Mouse (Mus musculus) Patski (cell line): Measurements from ENCODE around the gene Nrip1. TPM values are rescaled to one million over a fixed set of nuclear protein-coding genes. Genes with fewer than 3 reads are reported as not detected.

Experiments
- ATAC-seq: fragments of 100-300 bp; one replicate; pipeline ENCODE4 v1.8.0; 2021
- CTCF ChIA-PET: fragments of 350-600 bp; sonication (Branson Sonifier 250); formaldehyde crosslinking; loops from one replicate; lab custom pipeline; 2022; ENCODE audit warnings: inconsistent platforms; lab: Charles Lee
- POLR2A ChIA-PET: fragments of 350-600 bp; sonication (Branson Sonifier 250); formaldehyde crosslinking; loops from one replicate; lab custom pipeline; 2022; ENCODE audit warnings: antibody characterized with exemption, inconsistent platforms; lab: Charles Lee
- DNase-seq: peaks from one replicate; pipeline ENCODE4 v3.0.0-alpha.2; 2011; ENCODE audit warnings: low read depth, low spot score
- H3K27me3 ChIP-seq: fragments of 371-371 bp; one replicate; pipeline ENCODE4 v1.5.1; 2021
- CTCF ChIP-seq: fragments of 100-300 bp; IDR thresholded peaks from one replicate; pipeline ENCODE4 v1.5.1; 2021
- in situ Hi-C: fragments of 300-500 bp; cut with MboI; formaldehyde crosslinking; loops from 3 replicates; pipeline ENCODE4 v1.11.1; 2018; ENCODE audit warnings: low pct_unique_long_range_greater_than_20kb, mixed read lengths
- polyA plus RNA-seq: library from polyadenylated mRNA; unstranded; gene quantifications from one replicate; pipeline ENCODE4 v1.2.3, GENCODE M21; 2021

Nrip1 gene
- polyA plus RNA-seq, 1 experiment from 2014 or later = 9.5 TPM

DNA sequence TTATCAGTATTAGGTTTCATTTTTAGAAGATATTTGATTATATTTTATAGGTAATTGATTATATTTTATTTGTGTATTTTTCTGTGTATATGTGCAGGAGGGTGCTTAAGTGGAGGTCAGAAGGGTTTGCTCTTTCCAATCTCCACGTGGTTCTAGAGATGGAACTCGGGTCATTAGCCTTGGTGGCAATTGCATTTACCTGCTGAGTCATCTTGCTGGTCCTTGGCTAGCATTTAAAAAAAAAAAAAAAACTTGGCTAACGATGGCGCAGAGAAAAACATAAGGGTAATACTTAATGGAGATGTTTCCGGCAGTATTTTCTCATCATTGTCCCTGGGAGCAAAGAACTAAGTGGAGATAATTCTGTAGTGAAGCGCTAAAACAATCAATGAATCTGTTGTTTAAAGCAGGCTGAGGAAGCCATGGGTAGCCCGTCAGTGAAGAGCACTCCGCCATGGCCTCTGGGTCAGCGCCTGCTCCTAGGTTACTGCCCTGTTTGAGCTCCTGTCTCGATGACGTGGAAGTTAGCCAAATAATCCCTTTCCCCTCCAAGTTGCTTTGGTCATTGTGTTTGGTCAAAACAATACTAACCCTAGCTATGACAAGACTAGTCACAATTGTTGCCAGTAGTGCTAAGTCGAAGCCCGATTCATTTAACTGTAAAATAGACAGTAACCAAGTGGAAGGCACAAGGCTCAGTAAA is 25.8 kb downstream of the Nrip1 start:
- in situ Hi-C loops = no loop called here
- no peak for TF ChIP-seq CTCF
- no peaks in the 10 kb centered on the region for H3K27me3 ChIP-seq
- CTCF ChIA-PET = no interaction called here
- ATAC-seq (no peak), DNase-seq (no peak)
- POLR2A ChIA-PET = no interaction called here

DNA sequence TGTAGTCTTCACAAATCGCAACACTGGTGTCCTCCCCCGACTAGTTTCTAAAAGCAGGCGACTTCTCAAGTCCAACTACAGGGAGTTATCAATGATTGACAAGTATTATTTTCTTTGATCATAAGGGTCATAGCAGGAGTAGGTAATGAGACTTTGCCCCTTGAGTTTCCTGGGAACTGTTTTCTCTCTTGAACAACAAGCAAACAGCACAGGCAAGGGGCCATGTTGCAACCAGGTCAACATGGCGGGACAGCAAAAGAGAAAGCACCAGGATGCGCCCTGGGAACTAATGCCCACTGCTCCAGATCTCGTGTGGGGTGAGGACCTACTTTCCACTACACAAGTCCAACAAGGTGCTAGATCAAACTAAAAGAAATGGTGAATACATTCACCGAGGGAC is 27.3 kb downstream of the Nrip1 start:
- in situ Hi-C loops = no loop called here
- ChIA-PET POLR2A (no interaction called here), CTCF (no interaction called here)
- DNase-seq = no peak
- H3K27me3 ChIP-seq = no peaks in the 10 kb centered on the region
- no peak for TF ChIP-seq CTCF
- ATAC-seq = no peak

DNA sequence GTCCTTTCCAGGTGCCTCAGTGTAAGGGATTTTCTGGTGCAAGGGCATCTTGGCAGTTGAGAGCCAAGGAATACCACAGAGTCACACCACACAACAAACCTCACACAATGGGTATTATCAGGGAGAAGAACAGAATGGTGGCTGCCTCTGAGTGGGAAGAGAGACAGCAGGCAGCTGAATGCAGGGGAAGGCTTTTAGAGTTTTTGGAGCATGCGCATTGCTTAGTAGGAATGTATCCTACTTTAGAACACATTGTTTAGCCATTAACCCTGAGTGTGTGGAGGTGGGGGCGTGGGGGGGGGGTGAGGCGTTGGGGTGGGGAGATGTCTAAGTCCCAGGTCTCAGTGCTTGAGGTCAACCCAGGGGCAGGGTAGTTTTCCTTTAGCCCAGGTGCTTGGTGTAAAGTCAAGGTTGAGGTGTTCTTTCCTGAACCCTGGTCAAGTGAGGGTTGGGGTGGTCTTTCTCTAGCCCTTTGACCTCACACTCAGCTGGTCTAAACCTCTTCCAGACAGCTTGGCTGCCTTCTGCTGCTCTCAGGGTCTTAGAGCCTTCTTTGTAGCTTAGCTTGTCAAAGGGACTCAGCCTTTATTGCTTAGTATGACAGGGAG is 28.8 kb downstream of the Nrip1 start:
- no peak for DNase-seq
- no peaks in the 10 kb centered on the region for H3K27me3 ChIP-seq
- in situ Hi-C loops = no loop called here
- POLR2A ChIA-PET = no interaction called here
- ATAC-seq = no peak
- no peak for TF ChIP-seq CTCF
- CTCF ChIA-PET = no interaction called here

DNA sequence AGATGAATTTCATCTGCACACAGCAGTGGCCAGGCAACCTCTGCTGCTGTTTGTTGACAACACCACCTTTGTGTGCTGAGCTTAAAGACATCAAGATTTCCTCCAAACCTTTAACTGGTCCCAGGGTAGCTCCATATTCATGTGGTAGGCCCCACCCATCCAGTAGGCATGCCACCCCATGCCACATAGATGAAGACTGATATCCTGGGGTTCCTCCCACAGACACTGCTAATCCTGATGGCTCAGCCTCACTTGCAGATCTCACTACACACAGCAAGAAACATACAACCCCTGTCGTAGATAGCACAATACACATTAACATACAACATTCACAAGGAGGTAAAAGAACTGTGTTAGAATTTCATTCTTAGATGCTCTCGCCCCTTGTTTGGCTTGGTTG is 29.6 kb downstream of the Nrip1 start:
- no peaks in the 10 kb centered on the region for H3K27me3 ChIP-seq
- ChIA-PET POLR2A (no interaction called here), CTCF (no interaction called here)
- no peak for ATAC-seq
- in situ Hi-C loops = no loop called here
- TF ChIP-seq CTCF = no peak
- DNase-seq = no peak

DNA sequence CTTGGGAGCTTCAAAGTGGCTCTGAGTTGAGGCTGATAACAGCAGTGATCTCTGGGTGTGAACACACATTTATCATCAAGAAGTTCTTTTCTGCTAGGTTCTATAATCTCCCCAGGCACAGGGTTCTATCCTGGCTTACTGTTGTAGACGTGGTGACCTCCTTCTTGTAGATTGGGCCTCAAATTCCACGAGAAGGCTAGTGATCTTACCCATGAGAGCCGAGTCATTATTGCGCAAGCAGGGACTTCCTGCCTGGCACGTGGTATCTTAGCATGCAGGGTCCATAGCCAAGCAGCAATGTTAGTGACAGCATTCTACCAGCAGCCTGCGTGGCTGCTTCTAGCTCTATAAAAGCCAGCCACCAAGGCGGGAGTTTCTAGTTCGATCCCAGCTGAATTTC is 32.0 kb downstream of the Nrip1 start:
- in situ Hi-C loops = no loop called here
- TF ChIP-seq CTCF = no peak
- ChIA-PET CTCF (interaction anchor here (1.0 to 1.9 kb wide), 3 partner anchors 13 to 43 kb away, joined by 3 to 5 read pairs (median 3); no protein-coding TSS in a partner anchor), POLR2A (no interaction called here)
- ATAC-seq (peak; percentile 60), DNase-seq (no peak)
- H3K27me3 ChIP-seq = no peaks in the 10 kb centered on the region

DNA sequence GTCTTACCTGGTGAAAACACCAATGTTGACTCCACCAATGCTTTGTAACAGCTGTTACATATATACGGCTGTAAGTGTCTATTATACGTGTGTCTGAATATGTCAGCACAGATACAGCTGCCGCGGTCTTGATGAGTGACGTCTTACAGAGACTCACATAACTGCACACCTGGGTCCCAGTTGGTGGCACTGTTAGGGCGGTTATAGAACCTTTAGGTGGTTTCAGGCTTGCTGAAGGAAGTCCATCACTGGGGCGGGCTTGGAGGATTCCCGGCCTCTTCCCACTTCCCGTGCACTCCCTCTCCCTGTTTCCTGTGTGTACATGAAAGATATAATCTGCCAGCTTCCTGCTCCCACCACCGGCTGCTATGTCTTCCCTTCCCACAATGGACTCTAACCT is 34.4 kb downstream of the Nrip1 start:
- in situ Hi-C loops = no loop called here
- ATAC-seq (no peak), DNase-seq (no peak)
- ChIA-PET POLR2A (no interaction called here), CTCF (no interaction called here)
- no peaks in the 10 kb centered on the region for H3K27me3 ChIP-seq
- no peak for TF ChIP-seq CTCF

DNA sequence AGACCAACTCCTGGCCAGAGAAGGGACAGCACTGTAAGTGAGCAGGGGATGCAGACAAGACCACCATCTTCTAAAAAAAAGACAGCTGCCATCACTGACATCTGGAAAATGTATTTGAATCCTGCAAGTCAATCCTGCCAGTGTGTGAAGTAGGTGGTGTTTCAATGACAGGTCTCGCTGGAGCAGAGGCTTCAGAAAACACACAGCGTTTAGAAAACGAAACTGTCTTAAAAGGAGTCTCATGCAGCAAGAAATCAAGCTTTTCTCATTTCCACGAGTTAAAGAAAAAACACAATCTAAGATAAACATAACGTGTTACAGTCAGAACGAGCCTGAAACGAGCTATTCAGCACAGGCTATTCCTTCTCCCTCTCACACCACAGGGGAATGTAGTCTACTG is 36.3 kb downstream of the Nrip1 start:
- ATAC-seq (no peak), DNase-seq (no peak)
- H3K27me3 ChIP-seq = no peaks in the 10 kb centered on the region
- no peak for TF ChIP-seq CTCF
- in situ Hi-C loops = no loop called here
- CTCF ChIA-PET = no interaction called here
- POLR2A ChIA-PET = no interaction called here

DNA sequence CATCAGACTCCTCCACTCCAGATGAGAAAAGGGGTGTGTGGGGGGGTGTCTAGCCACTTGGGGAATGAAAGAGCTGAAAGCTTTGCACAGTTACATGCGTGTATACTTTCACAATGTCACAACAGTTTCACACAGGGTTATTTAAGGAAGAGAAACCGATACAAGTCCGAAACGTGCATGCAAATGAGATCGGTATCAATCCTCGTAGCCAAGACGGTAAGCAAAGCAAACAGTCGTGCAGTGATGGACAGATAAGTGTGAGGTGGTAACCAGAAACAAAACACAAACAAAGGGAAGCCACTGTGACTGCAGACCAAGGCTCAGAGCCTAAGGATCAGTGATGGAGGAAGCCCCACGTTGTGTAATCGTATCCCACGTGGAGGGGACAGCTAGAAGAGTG is 36.7 kb downstream of the Nrip1 start:
- CTCF ChIA-PET = no interaction called here
- no peaks in the 10 kb centered on the region for H3K27me3 ChIP-seq
- in situ Hi-C loops = no loop called here
- DNase-seq (no peak), ATAC-seq (no peak)
- no peak for TF ChIP-seq CTCF
- POLR2A ChIA-PET = no interaction called here

DNA sequence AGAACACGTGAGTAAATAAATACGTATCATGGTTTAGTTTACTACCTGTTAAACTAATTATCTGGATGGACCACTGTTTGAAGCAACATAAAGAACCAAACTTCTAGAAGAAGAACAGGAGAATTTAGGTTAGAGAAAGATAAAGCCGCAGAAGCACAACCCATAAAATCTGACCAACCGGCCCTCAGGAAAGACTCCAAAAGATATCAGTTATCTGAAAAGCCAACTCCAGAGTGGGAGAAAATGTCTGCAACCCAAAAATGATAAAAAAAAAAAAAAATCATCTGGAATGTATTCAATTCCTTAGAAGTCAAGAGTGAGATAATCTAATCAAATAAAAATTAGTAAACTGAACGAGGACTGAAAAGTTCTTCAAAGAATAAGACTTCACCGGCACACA is 37.7 kb downstream of the Nrip1 start:
- TF ChIP-seq CTCF = no peak
- DNase-seq = no peak
- in situ Hi-C loops = no loop called here
- ChIA-PET POLR2A (no interaction called here), CTCF (no interaction called here)
- ATAC-seq = no peak
- no peaks in the 10 kb centered on the region for H3K27me3 ChIP-seq

DNA sequence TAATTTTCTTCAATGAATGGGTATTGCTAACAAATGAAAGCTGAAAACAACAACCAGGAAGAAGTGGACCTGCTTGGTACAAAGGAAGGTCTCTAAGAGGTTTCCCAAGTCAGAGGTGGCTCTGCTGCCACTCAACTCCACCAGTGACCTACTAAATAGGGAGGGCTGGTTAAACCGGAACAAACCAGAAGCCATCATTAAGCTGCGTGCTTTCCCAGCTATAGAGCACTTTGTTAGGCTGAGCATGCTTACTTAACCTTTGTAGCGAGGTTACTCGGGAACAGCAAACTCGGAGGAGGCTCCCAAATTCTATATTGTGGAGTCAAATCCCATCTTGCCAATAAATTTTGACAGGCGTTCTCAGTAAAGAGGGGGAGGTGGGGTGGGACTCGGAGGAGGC is 41.5 kb downstream of the Nrip1 start:
- CTCF ChIA-PET = interaction anchor here (1.0 kb wide), 1 partner anchor 12 kb away, joined by 3 read pairs; no protein-coding TSS in a partner anchor
- H3K27me3 ChIP-seq = no peaks in the 10 kb centered on the region
- DNase-seq (no peak), ATAC-seq (no peak)
- in situ Hi-C loops = no loop called here
- TF ChIP-seq CTCF = no peak
- POLR2A ChIA-PET = interaction anchor here (0.5 kb wide), 1 partner anchor 19 kb away, joined by 3 read pairs; no protein-coding TSS in a partner anchor

DNA sequence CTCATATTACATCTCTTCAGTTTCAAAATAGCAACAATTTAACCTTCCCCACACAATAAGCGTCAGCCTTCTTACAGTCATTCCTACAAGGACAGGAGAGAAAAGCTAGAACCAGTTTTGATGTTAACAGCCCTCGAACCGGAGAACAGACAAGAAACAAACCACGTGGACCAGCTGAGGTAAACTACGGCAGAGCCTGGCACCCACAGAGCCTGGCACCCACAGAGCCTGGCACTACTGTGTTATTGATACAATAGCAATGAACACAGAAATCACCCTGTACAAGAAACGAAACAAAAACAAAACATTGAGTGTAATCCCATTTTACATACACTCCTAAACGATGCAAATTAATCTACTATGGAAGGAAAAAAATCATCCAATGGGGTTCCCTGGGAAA is 42.4 kb downstream of the Nrip1 start:
- POLR2A ChIA-PET = no interaction called here
- H3K27me3 ChIP-seq = no peaks in the 10 kb centered on the region
- DNase-seq (no peak), ATAC-seq (no peak)
- CTCF ChIA-PET = no interaction called here
- TF ChIP-seq CTCF = no peak
- in situ Hi-C loops = no loop called here

DNA sequence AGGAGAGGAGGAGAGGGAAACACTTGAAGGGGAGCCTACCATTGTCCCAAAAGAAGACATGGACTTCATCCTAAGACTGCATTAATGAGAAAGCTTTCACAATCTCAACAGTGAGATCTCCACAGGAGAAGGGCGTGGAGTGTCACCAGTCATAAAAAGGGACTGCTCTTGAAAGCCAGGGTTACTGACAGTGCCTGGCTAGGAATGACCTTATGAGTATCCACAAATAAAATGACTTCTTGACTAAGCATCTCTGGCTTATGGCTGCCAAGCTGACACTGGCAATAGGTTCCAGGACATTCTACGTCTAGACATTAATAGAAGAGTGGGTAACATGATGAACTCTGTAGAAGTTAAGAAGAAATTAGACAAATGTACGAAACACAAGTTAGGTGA is 48.3 kb downstream of the Nrip1 start:
- no peaks in the 10 kb centered on the region for H3K27me3 ChIP-seq
- in situ Hi-C loops = no loop called here
- ChIA-PET POLR2A (interaction anchor here (0.6 kb wide), 1 partner anchor 12 kb away, joined by 3 read pairs; no protein-coding TSS in a partner anchor), CTCF (no interaction called here)
- TF ChIP-seq CTCF = no peak
- DNase-seq (no peak), ATAC-seq (no peak)
